Mouse (Mus musculus) liver, embryonic 16.5 days (tissue): ENCODE measurements around the gene Lima1. TPM values are rescaled to one million over a fixed set of nuclear protein-coding genes. Genes with fewer than 3 reads are reported as not detected.
"Not testable (repeated sequence)": the region's sequence is repeated elsewhere in the genome, so short reads cannot be mapped to it uniquely, and the experiment has no call there.

Source experiments
- ATAC-seq: fragments of 200-750 bp; cut with Nextera tagmentation; 2 replicates; pipeline ENCODE4 v1.8.0; 2017; ENCODE audit warnings: low read depth, mild to moderate bottlenecking, moderate number of reproducible peaks, moderate library complexity
- H3K27ac ChIP-seq: fragments of 300-500 bp; sonication (generic); 2 replicates; pipeline ENCODE4 v1.5.1; 2014; ENCODE audit warnings: mild to moderate bottlenecking, low read length
- H3K27me3 ChIP-seq: fragments of 300-500 bp; sonication (generic); 2 replicates; pipeline ENCODE4 v1.6.1; 2014; ENCODE audit warnings: low read depth, low read length, mixed read lengths; ENCODE audit not compliant: control insufficient read depth, insufficient read depth
- H3K36me3 ChIP-seq: fragments of 300-500 bp; sonication (generic); 2 replicates; pipeline ENCODE4 v1.6.1; 2014; ENCODE audit warnings: mild to moderate bottlenecking; ENCODE audit not compliant: control insufficient read depth, insufficient read depth
- H3K4me1 ChIP-seq: fragments of 300-500 bp; sonication (generic); 2 replicates; pipeline ENCODE4 v1.6.1; 2014; ENCODE audit warnings: low read depth, low read length, mixed read lengths; ENCODE audit not compliant: control insufficient read depth
- H3K4me2 ChIP-seq: fragments of 300-500 bp; sonication (generic); 2 replicates; pipeline ENCODE4 v1.6.1; 2014; ENCODE audit warnings: low read depth, low read length, mixed read lengths
- H3K4me3 ChIP-seq: fragments of 300-500 bp; sonication (generic); 2 replicates; pipeline ENCODE4 v1.5.1; 2014; ENCODE audit warnings: low read depth, mild to moderate bottlenecking, low read length
- H3K9ac ChIP-seq: fragments of 300-500 bp; sonication (generic); 2 replicates; pipeline ENCODE4 v1.6.1; 2014; ENCODE audit warnings: low read depth, low read length
- H3K9me3 ChIP-seq: fragments of 300-500 bp; sonication (generic); replicated peaks from 2 replicates; pipeline ENCODE4 v1.6.1; 2016; ENCODE audit warnings: low read length; ENCODE audit not compliant: control insufficient read depth
- WGBS: fragments of 180-500 bp; shearing (Covaris S2); extraction: QIAGEN DNeasy Blood & Tissue Kit; methylation state at CpG from one replicate; pipeline ENCODE4 v1.1.7; 2014; ENCODE audit not compliant: insufficient replicate concordance; 5-methylcytosine and 5-hydroxymethylcytosine counted together
- polyA plus RNA-seq: library from polyadenylated mRNA; unstranded; fragments of >200 nt; fragmentation: Nextera tagmentation; extraction: Ambion mirVana; gene quantifications from 2 replicates; pipeline ENCODE4 v1.2.1, GENCODE M21; 2015

Gene Lima1
- polyA plus RNA-seq, 1 experiment from 2014 or later = 14.2 TPM

DNA sequence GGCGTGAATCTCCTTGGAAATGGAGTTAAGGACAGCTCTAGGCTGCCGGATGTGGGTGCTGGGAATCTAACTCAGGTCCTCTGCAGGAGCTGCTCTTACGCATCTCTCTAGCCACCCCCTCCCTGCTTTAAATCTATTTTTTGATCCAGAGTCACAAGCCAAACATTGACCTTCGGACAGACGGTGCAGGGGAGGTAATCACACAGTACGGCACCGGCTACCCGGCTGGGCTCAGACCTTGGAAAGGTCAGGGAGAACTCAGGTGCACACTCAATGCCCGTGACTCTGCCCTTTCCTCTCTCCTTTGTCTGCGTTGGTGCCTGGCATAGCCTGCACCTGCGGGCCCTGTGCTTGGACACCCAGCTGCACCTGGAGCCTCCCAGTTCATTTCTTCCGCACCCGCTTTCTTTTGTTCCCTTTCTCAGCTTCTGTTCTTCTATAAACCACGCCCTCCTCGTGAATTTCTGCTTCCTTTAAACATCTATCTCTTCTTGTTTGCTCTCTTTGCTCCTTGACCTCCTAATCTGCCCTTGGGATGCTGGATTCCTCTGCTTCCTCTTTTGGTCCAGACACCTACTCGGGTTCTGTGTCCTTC lies 82.9 kb downstream of the Lima1 start:
- WGBS = 76% methylated on average over 16 of the region's 16 CpGs
- H3K4me2 ChIP-seq = no peak overlapping the region
- no peaks in the 10 kb centered on the region for H3K27me3 ChIP-seq

DNA sequence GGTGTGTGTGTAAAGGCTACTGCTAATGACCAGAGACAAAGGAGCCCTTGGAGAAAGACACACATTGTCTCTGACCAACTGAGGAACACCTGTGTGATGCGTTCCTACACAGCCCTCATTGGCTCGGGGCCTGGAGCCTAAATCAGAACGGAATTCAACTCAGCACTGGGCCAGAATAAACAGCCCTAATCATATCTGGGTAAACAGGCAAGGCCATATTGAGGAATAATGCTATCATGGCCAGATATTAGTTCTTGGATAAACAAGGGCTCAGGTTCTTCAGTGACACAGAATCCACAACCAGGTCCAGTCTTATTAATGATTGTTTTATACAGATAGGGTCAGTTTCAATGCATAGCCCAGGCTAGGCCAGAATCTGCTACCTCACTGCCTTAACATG lies 84.3 kb downstream of the Lima1 start:
- H3K4me1 ChIP-seq = no peaks in the 10 kb centered on the region
- no peaks in the 10 kb centered on the region for H3K9me3 ChIP-seq
- ATAC-seq = no peak
- no peak overlapping the region for H3K4me3 ChIP-seq
- 73% methylated on average over 3 of the region's 3 CpGs for WGBS
- no peak overlapping the region for H3K9ac ChIP-seq
- peaks cover 5% of the 10 kb centered on the region for H3K36me3 ChIP-seq
- H3K27ac ChIP-seq = no peak overlapping the region
- H3K4me2 ChIP-seq = no peak overlapping the region
- no peaks in the 10 kb centered on the region for H3K27me3 ChIP-seq

More for the DNA sequence above, 82.9 kb downstream of the Lima1 start:
- Histone ChIP-seq H3K9ac (no peak overlapping the region), H3K36me3 (peaks cover 9% of the 10 kb centered on the region), H3K9me3 (no peaks in the 10 kb centered on the region), H3K4me3 (no peak overlapping the region), H3K4me1 (no peaks in the 10 kb centered on the region), H3K27ac (no peak overlapping the region)
- ATAC-seq = no peak

DNA sequence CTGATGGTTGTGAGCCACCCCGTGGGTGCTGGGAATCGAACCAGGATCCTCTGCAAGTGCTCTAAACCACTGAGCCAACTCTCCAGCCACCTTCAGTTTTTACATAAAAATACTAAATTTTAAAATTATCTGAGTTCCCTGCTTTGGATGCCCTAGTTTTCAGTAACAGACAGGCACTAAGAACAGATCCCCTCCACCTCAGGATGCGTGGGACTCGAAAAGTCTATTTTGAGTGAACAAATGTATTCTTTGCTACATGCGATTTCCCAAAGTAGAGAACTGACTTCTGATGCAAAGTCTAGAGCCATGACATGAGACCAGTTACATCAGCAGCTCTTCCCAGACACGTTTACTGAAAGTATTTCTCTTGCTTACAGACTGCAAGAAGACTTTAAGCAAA lies 84.8 kb downstream of the Lima1 start:
- 68% methylated on average over 6 of the region's 6 CpGs for WGBS
- Histone ChIP-seq H3K9ac (no peak overlapping the region), H3K4me2 (no peak overlapping the region), H3K4me1 (no peaks in the 10 kb centered on the region), H3K27me3 (no peaks in the 10 kb centered on the region), H3K9me3 (no peaks in the 10 kb centered on the region), H3K27ac (no peak overlapping the region), H3K36me3 (peaks cover 5% of the 10 kb centered on the region), H3K4me3 (no peak overlapping the region)
- ATAC-seq = no peak

DNA sequence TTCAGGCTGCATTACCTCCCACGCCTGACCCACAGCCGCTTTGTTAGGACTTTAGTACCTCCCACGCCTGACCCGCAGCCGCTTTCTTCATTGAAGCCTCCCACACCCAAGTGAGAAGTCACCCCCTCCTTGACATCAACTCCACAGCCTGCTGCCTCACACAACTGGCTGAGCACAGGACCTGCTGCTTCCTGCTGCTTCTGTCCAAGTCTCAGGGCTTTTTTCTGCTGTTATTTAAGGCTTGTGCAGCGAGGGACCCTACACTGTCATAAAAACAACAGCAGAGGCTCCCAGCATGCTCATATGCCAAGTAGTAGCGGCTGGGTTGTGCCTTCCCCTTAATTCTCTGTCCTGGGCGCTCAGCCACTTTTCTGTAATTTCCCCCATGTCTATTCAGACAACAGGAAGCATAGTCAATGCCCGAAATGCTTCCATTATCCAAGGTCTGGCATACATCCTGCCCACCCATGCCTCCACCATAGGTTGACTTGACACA lies 87.6 kb downstream of the Lima1 start:
- Histone ChIP-seq H3K27me3 (no peaks in the 10 kb centered on the region), H3K36me3 (peaks cover 5% of the 10 kb centered on the region), H3K4me2 (no peak overlapping the region), H3K4me3 (no peak overlapping the region), H3K4me1 (no peaks in the 10 kb centered on the region), H3K27ac (no peak overlapping the region), H3K9ac (no peak overlapping the region), H3K9me3 (no peaks in the 10 kb centered on the region)
- WGBS = 52% methylated on average over 9 of the region's 9 CpGs
- no peak for ATAC-seq

DNA sequence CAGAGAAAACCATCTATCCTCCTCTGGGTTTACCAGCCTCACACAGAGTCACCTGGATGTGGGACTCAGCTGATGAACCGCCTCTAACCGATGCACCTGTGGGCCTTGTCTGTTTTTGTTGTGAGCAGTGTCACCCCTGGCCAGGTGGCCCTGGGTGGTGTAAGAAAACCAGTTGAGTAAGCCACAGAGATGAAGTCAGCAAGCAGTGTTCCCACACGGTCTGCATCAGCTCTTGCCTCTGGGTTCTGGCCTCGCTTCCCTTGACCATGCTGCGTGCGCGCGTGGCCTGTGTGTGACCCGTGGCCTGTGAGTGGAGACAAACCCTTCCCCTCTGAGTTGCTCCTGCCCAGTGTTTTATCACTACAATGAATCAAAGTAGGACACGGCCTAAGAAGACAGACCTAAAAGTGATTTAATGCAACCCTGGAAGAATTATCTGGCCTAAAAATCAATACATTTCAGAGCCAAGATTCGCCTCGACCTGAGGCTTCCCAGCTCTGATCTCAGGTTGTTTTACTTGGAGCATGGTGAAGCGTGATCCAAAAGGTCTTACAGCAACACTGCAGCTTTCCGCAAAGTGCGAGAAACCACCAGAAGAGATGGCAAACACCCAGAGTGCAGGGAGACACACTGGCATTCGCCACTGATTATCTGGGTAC lies 96.5 kb downstream of the Lima1 start:
- ATAC-seq = no peak
- Histone ChIP-seq H3K27ac (no peak overlapping the region), H3K9me3 (no peaks in the 10 kb centered on the region), H3K4me3 (no peak overlapping the region), H3K4me1 (no peaks in the 10 kb centered on the region), H3K27me3 (no peaks in the 10 kb centered on the region), H3K4me2 (no peak overlapping the region), H3K9ac (no peak overlapping the region), H3K36me3 (no peaks in the 10 kb centered on the region)
- 75% methylated on average over 16 of the region's 16 CpGs for WGBS

DNA sequence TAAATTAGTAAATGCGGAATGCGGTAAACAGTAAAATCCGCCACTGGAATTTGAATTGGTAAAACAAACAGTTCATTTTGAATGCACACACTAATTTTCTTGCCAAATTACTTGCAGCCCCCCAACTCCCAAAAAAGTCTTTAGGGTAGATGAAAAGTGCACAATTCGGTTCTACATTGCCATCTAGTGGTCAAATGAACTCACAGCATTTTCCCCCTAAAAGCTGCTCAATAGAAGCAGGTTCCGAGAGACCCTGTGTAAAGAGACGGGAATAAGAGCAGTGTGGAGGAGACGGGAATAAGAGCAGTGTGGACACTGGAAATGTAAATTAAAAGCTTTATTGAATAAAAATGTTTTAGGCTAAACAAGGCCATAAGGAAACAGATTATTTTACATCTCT lies 97.1 kb downstream of the Lima1 start:
- no peak overlapping the region for H3K9ac ChIP-seq
- 35% methylated on average over 7 of the region's 7 CpGs for WGBS
- no peaks in the 10 kb centered on the region for H3K27me3 ChIP-seq
- H3K9me3 ChIP-seq = no peaks in the 10 kb centered on the region
- no peaks in the 10 kb centered on the region for H3K36me3 ChIP-seq
- no peak overlapping the region for H3K4me2 ChIP-seq
- no peak overlapping the region for H3K4me3 ChIP-seq
- no peak overlapping the region for H3K27ac ChIP-seq
- no peaks in the 10 kb centered on the region for H3K4me1 ChIP-seq
- no peak for ATAC-seq

DNA sequence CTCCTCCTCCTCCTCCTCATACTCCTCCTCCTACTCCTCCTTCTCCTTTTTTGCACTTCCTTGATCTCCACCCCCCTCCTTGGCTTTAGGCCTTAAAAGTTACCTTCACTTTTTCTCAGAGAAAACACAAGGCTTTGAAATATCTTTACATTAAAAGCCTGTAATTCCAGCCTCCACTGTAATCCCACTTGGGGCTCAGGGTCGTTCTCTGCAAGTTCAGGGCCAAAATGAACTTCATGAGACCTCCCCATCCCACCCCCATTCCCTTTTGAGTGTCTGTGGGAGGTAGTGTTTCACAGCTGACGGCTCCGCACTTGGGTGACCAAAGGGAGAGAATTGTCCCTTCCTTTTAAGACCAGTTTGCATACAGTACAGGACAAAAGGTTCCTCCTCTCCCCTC lies 102.3 kb downstream of the Lima1 start:
- 57% methylated on average over 3 of the region's 3 CpGs for WGBS
- Histone ChIP-seq H3K36me3 (no peaks in the 10 kb centered on the region), H3K4me1 (peaks cover 9% of the 10 kb centered on the region), H3K4me3 (no peak overlapping the region), H3K4me2 (no peak overlapping the region), H3K27me3 (no peaks in the 10 kb centered on the region; the same call in 1 of the 2 replicates), H3K9ac (no peak overlapping the region), H3K9me3 (no peaks in the 10 kb centered on the region), H3K27ac (no peak overlapping the region)
- ATAC-seq = no peak

DNA sequence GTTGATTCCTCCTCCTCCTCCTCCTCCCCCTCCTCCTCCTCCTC lies 102.6 kb downstream of the Lima1 start, which contains the start of gene Cers5:
Cers5 (minus strand) TSS at position 5 of the 44 bp plus-strand sequence.
- not testable (repeated sequence) for H3K27me3 ChIP-seq, ATAC-seq, H3K36me3 ChIP-seq, H3K9me3 ChIP-seq, H3K4me1 ChIP-seq
- H3K4me2 ChIP-seq = peak within 1 kb of the TSS; percentile 92
- H3K9ac ChIP-seq = peak within 1 kb of the TSS; percentile 66
- H3K27ac ChIP-seq = peak within 1 kb of the TSS; percentile 41; the same call in 1 of the 2 replicates
- peak within 1 kb of the TSS; percentile 71 for H3K4me3 ChIP-seq

DNA sequence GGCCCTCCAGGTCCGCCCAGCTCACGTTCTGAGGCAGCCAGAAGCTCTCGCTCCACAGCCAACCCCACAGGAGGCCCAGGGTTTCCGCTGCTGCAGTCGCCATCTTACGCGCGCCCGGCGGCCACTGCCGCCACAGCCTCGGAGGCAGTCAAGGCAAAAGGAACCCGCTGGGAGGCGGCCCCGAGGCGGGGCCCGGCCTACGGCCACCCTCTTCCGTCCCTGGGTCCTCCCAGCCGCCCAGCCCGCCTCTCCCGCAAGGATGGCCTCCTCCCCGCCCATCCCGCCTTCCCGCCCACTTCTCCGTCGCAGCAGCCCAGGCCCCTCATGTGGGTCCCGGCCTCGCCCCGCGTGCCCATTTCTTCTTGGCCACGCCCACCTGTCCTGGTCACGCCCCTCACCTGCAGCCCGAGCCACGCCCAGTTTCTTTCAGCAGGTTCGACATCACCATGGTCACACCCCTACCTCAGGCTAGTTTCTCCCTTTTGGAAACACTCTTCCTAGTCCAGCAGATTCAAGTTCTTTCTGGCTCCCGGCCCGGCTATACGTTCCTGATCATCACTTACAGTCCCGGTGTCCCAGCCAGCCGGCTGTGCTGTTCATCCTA lies 102.9 kb downstream of the Lima1 start:
- Histone ChIP-seq H3K4me3 (peak overlapping the region; percentile 71), H3K4me1 (peaks cover 9% of the 10 kb centered on the region), H3K9me3 (no peaks in the 10 kb centered on the region), H3K27ac (peak overlapping the region; percentile 41; the same call in 1 of the 2 replicates), H3K36me3 (no peaks in the 10 kb centered on the region), H3K9ac (peak overlapping the region; percentile 66), H3K4me2 (peak overlapping the region; percentile 92), H3K27me3 (no peaks in the 10 kb centered on the region; the same call in 1 of the 2 replicates)
- ATAC-seq = peak; percentile 92
- under 1% methylated on average over 35 of the region's 41 CpGs for WGBS
